Mouse (Mus musculus): ENCODE results near the gene Dram2.

DNA sequence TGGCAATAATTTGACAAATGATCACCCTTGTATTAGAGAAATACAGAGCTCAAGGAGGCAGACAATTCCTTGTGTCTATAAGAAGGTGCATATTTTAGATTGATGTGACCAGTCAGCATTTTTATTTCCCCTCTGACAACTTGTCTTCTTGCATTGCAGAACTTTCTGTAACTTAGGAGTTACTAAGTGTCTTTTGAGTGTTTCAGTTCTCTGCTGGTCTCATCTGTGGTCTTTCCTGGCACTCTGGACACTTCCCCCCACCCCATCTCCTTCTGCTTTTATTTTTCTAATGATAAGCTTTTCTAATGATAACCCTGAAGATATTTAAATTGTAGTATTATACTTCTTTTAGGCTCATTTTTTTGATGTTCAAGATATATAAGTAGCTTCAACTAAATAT lies 10.7 kb downstream of the Dram2 start:
- TF ChIP-seq POLR2A (IDR thresholded peaks at IDR 0.05; ENCODE audit: borderline replicate concordance, extremely low read depth, insufficient read depth, insufficient read length, poor library complexity, severe bottlenecking) (no peak), CTCF (IDR thresholded peaks at IDR 0.05; ENCODE audit: borderline replicate concordance, extremely low read depth, insufficient read depth, insufficient read length) (no peak)
